Mouse (Mus musculus): ENCODE results near the gene Tapt1. TPM values are rescaled to one million over a fixed set of nuclear protein-coding genes. Genes with fewer than 3 reads are reported as not detected.
"Not testable (repeated sequence)": the region's sequence is repeated elsewhere in the genome, so short reads cannot be mapped to it uniquely, and the experiment has no call there.

Tapt1 gene
- polyA plus RNA-seq (2012) = 1.5 and 1.8 TPM in 2 replicates

DNA sequence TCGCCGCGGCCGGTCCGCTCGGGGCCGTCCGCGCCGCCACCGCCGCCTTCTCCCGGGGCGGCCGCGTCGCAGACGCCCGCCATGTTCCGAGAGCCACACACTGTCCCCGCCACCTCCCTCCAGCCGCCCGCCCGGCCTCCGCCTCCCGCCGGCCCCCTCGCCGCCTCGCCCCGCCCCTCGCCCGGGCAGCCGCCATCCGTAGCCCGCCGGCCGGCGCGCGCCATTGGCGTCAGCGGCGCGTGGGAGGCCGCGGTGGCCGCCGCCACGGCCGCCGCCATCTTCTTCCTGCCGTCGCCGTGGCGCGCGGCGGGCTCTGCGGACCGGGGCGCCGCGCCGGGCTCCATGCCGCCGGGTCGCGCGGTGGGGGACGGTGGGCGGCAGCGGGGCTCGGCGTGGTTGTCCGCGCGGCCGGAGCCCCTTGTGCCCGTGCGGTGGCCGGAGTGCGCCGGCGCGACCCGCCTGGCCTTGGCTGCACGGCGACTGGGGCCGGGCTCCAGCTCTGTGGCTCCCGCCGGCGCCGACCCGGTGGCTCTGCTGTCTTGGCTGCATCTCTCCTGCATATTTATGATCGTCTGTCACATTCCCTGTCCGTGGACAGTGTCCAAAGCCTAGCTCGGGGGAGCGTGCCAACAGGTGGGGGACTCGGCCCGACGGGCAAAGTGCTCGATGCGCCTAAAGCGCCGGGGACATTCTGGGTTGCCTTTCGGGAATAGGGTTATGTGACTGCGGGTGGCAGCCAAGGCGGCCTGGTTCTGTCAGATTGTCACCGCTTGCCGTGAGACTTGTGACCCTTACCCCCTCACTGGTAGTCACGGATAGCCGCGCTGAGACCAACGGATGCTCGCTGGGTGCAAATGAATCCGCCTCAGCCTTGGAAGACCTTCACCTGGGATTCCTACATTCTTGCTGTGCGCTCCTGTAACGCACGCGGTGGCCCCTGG, at the start of gene Tapt1:
Gene Tapt1 (minus strand): TSS at position 106 of the 941 bp plus-strand sequence.
- TF ChIP-seq GATA1 (IDR thresholded peaks at IDR 0.05; ENCODE audit: low read length) (no peak), TAL1 (IDR thresholded peaks at IDR 0.05; ENCODE audit: low read length) (no peak)
- peaks cover 54% of the 10 kb centered on the region for H3K4me1 ChIP-seq (ENCODE audit: control insufficient read depth)
- H3K27me3 ChIP-seq (ENCODE audit: control insufficient read depth) = no peaks in the 10 kb centered on the region
- H3K36me3 ChIP-seq (ENCODE audit: control insufficient read depth) = peaks cover 27% of the 10 kb centered on the region
- H3K9me3 ChIP-seq (ENCODE audit: control insufficient read depth, low read length) = no peaks in the 10 kb centered on the region
- peak within 1 kb of the TSS; percentile 95 for H3K4me3 ChIP-seq (replicated peaks)

DNA sequence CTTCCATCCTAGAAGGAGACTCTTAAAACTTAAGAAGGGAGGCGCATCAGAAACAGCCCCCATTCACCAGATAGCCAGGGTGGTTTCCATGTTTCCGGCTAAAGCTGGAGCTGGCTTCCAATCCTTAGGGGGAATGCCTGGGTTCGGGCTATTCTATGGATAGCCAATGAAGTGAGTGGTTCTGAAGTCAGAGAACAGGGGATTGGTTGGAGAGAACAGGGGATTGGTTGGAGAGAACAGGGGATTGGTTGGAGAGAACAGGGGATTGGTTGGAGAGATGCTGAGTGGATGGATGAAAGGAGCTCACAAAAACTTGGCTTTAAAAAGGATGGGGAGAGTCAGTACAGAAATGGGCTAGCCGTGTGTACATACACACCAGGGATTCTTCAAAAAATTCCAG, 45.1 kb upstream of the Tapt1 start:
- no peak overlapping the region for H3K4me3 ChIP-seq (replicated peaks)
- no peaks in the 10 kb centered on the region for H3K36me3 ChIP-seq (ENCODE audit: control insufficient read depth)
- H3K4me1 ChIP-seq (ENCODE audit: control insufficient read depth) = no peaks in the 10 kb centered on the region
- H3K27me3 ChIP-seq (ENCODE audit: control insufficient read depth) = no peaks in the 10 kb centered on the region
- H3K9me3 ChIP-seq (ENCODE audit: control insufficient read depth, low read length) = no peaks in the 10 kb centered on the region
- TF ChIP-seq TAL1 (IDR thresholded peaks at IDR 0.05; ENCODE audit: low read length) (no peak), GATA1 (IDR thresholded peaks at IDR 0.05; ENCODE audit: low read length) (no peak)

- not testable (repeated sequence) for H3K4me3 ChIP-seq (replicated peaks); H3K4me1 ChIP-seq (ENCODE audit: control insufficient read depth); H3K36me3 ChIP-seq (ENCODE audit: control insufficient read depth); H3K9me3 ChIP-seq (ENCODE audit: control insufficient read depth, low read length); H3K27me3 ChIP-seq (ENCODE audit: control insufficient read depth)
Measured at GRCm38 (mm10) chr5:44268524-44268923, 42.1 kb upstream of the Tapt1 start.

DNA sequence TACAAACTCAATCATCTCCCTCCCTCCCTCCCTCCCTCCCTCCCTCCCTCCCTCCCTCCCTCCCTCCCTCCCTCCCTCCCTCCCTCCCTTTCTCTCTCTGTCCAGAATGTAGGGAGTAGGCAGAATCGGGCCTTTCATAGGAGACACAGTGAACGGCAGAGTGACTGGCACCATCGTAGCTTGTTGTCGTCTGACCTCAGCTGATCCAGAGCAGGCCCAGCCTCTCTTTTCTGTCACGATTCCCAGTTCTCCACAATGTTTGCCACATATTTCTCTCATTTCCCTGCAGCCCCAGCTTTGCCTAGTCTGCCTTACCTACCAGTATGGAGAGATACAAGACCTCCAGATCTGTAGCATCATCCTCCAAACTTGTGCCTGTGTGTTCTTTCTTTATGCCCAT, 35.3 kb upstream of the Tapt1 start:
- Histone ChIP-seq H3K4me1 (ENCODE audit: control insufficient read depth) (no peaks in the 10 kb centered on the region), H3K4me3 (replicated peaks) (no peak overlapping the region), H3K27me3 (ENCODE audit: control insufficient read depth) (no peaks in the 10 kb centered on the region; the same call in 1 of the 2 replicates), H3K36me3 (ENCODE audit: control insufficient read depth) (no peaks in the 10 kb centered on the region), H3K9me3 (ENCODE audit: control insufficient read depth, low read length) (no peaks in the 10 kb centered on the region)
- TF ChIP-seq GATA1 (IDR thresholded peaks at IDR 0.05; ENCODE audit: low read length) (no peak), TAL1 (IDR thresholded peaks at IDR 0.05; ENCODE audit: low read length) (no peak)

DNA sequence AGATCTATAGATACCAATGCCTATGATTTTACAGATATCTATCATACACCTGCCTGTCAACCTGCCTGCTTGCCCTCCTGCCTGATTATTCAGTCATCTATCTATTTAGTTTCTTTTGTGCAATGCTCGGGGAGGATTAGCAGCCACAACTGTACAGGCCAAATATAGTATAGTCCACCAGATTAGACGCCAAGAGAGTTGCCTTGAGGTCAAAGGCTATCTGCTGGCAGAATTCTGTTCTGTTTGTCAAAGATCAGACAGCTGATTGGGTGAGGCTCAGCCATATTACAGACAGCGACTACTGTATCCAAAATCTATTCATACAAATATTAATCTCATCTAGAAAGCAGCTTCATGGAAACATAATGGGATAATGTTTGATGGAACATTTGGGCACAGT, 34.7 kb upstream of the Tapt1 start:
- Histone ChIP-seq H3K9me3 (ENCODE audit: control insufficient read depth, low read length) (no peaks in the 10 kb centered on the region), H3K4me1 (ENCODE audit: control insufficient read depth) (no peaks in the 10 kb centered on the region), H3K27me3 (ENCODE audit: control insufficient read depth) (no peaks in the 10 kb centered on the region; the same call in 1 of the 2 replicates), H3K4me3 (replicated peaks) (no peak overlapping the region), H3K36me3 (ENCODE audit: control insufficient read depth) (no peaks in the 10 kb centered on the region)
- TF ChIP-seq GATA1 (IDR thresholded peaks at IDR 0.05; ENCODE audit: low read length) = no peak
- TF ChIP-seq TAL1 (IDR thresholded peaks at IDR 0.05; ENCODE audit: low read length) = no peak

DNA sequence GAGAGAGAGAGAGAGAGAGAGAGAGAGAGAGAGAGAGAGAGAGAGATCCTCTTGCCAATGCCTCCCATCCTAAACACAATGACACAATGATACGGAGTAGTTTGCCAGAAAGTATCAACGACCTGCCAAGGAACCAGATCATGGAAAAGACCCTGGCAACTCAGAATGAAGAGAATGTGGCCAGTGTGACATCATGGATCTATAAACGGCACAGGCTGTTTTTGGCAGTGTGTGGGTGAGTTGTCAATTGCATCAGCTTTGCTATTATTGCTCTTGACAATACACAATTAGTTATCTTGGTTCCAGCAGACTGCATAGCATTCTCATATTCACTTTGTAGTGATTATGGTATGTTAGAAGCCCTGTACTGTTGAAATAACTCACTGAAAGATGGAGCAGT, 33.3 kb upstream of the Tapt1 start:
- H3K4me3 ChIP-seq (replicated peaks) = no peak overlapping the region
- H3K27me3 ChIP-seq (ENCODE audit: control insufficient read depth) = no peaks in the 10 kb centered on the region; the same call in 1 of the 2 replicates
- H3K9me3 ChIP-seq (ENCODE audit: control insufficient read depth, low read length) = no peaks in the 10 kb centered on the region
- no peaks in the 10 kb centered on the region for H3K36me3 ChIP-seq (ENCODE audit: control insufficient read depth)
- H3K4me1 ChIP-seq (ENCODE audit: control insufficient read depth) = no peaks in the 10 kb centered on the region
- no peak for TF ChIP-seq TAL1 (IDR thresholded peaks at IDR 0.05; ENCODE audit: low read length)
- TF ChIP-seq GATA1 (IDR thresholded peaks at IDR 0.05; ENCODE audit: low read length) = no peak

- no peaks in the 10 kb centered on the region for H3K36me3 ChIP-seq (ENCODE audit: control insufficient read depth)
- no peaks in the 10 kb centered on the region for H3K9me3 ChIP-seq (ENCODE audit: control insufficient read depth, low read length)
- no peaks in the 10 kb centered on the region for H3K4me1 ChIP-seq (ENCODE audit: control insufficient read depth)
- TF ChIP-seq GATA1 (IDR thresholded peaks at IDR 0.05; ENCODE audit: low read length) = no peak
- TF ChIP-seq TAL1 (IDR thresholded peaks at IDR 0.05; ENCODE audit: low read length) = no peak
- H3K4me3 ChIP-seq (replicated peaks) = no peak overlapping the region
- H3K27me3 ChIP-seq (ENCODE audit: control insufficient read depth) = no peaks in the 10 kb centered on the region; the same call in 1 of the 2 replicates
Measured at GRCm38 (mm10) chr5:44258163-44258562, 31.7 kb upstream of the Tapt1 start.

GRCm38 (mm10) chr5:44257401-44257800, 31.0 kb upstream of the Tapt1 start:
- Histone ChIP-seq H3K4me3 (replicated peaks) (no peak overlapping the region), H3K36me3 (ENCODE audit: control insufficient read depth) (no peaks in the 10 kb centered on the region), H3K4me1 (ENCODE audit: control insufficient read depth) (no peaks in the 10 kb centered on the region), H3K9me3 (ENCODE audit: control insufficient read depth, low read length) (no peaks in the 10 kb centered on the region), H3K27me3 (ENCODE audit: control insufficient read depth) (no peaks in the 10 kb centered on the region)
- no peak for TF ChIP-seq GATA1 (IDR thresholded peaks at IDR 0.05; ENCODE audit: low read length)
- TF ChIP-seq TAL1 (IDR thresholded peaks at IDR 0.05; ENCODE audit: low read length) = no peak

GRCm38 (mm10) chr5:44256512-44256911, 30.1 kb upstream of the Tapt1 start:
- Histone ChIP-seq H3K27me3 (ENCODE audit: control insufficient read depth) (no peaks in the 10 kb centered on the region), H3K9me3 (ENCODE audit: control insufficient read depth, low read length) (no peaks in the 10 kb centered on the region), H3K36me3 (ENCODE audit: control insufficient read depth) (no peaks in the 10 kb centered on the region), H3K4me3 (replicated peaks) (no peak overlapping the region), H3K4me1 (ENCODE audit: control insufficient read depth) (no peaks in the 10 kb centered on the region)
- TF ChIP-seq TAL1 (IDR thresholded peaks at IDR 0.05; ENCODE audit: low read length) (no peak), GATA1 (IDR thresholded peaks at IDR 0.05; ENCODE audit: low read length) (no peak)

Data from erythroblast, embryonic 14.5 days (primary cell).